Mouse (Mus musculus) thymus, adult 2 months (tissue): ENCODE results near the gene Pth1r. TPM values are rescaled to one million over a fixed set of nuclear protein-coding genes. Genes with fewer than 3 reads are reported as not detected.
A peak's percentile ranks its signal among the peaks of the same experiment; 100 is the strongest.

ENCODE experiments used
- DNase-seq: peaks from one replicate; pipeline ENCODE4 v3.0.0; 2021
- H3K27ac ChIP-seq: fragments of 200-500 bp; 2 replicates; pipeline ENCODE4 v1.5.1; 2012; ENCODE audit warnings: low read length, control low read depth; ENCODE audit not compliant: control insufficient read depth, insufficient read depth
- H3K27me3 ChIP-seq: fragments of 200-500 bp; 2 replicates; pipeline ENCODE4 v1.6.1; 2012; ENCODE audit warnings: mild to moderate bottlenecking, low read length, moderate library complexity, mixed read lengths; ENCODE audit not compliant: control insufficient read depth, insufficient read depth
- H3K36me3 ChIP-seq: fragments of 200-500 bp; 2 replicates; pipeline ENCODE4 v1.6.1; 2012; ENCODE audit warnings: mild to moderate bottlenecking, low read length, moderate library complexity; ENCODE audit not compliant: control insufficient read depth, insufficient read depth
- H3K4me1 ChIP-seq: fragments of 200-500 bp; replicated peaks from 2 replicates; pipeline ENCODE4 v1.6.1; 2012; ENCODE audit warnings: low read length; ENCODE audit not compliant: control insufficient read depth, insufficient read depth
- H3K4me3 ChIP-seq: fragments of 200-500 bp; 2 replicates; pipeline ENCODE4 v1.5.1; 2012; ENCODE audit warnings: mild to moderate bottlenecking, low read length, control low read depth, moderate library complexity; ENCODE audit not compliant: control insufficient read depth, insufficient read depth
- CTCF ChIP-seq: fragments of 200-500 bp; IDR thresholded peaks from 2 replicates; pipeline ENCODE4 v1.5.1; 2012; ENCODE audit warnings: mild to moderate bottlenecking, control low read depth, low read length, moderate library complexity, borderline replicate concordance; ENCODE audit not compliant: control insufficient read depth, poor library complexity, insufficient read depth; ENCODE audit errors: extremely low read depth
- POLR2A ChIP-seq: fragments of 200-500 bp; IDR thresholded peaks from 2 replicates; pipeline ENCODE4 v1.6.1; 2012; ENCODE audit warnings: mild to moderate bottlenecking, low read length, control low read depth, moderate library complexity; ENCODE audit not compliant: control insufficient read depth, poor library complexity, insufficient read depth; ENCODE audit errors: extremely low read depth
- WGBS: fragments of 180-500 bp; shearing (Covaris S2); methylation state at CpG from one replicate; pipeline ENCODE4 v1.1.7; 2018; 5-methylcytosine and 5-hydroxymethylcytosine counted together
- polyA plus RNA-seq: library from polyadenylated mRNA; depleted of rRNA; stranded (reverse); fragments of >200 nt; gene quantifications from 2 replicates; pipeline ENCODE4 v1.2.3, GENCODE M21; 2012

Gene Pth1r
- polyA plus RNA-seq, 1 experiment: 5.8 TPM

- TF ChIP-seq POLR2A (no peak), CTCF (no peak)
- H3K4me1 ChIP-seq: peaks cover 2% of the 10 kb centered on the region; the same call in 1 of the 2 replicates
- no peaks in the 10 kb centered on the region for H3K36me3 ChIP-seq
- H3K4me3 ChIP-seq: peak overlapping the region; percentile 30
- WGBS: 1% methylated on average over 48 of the region's 49 CpGs
- DNase-seq: no peak
- H3K27me3 ChIP-seq: peaks cover 21% of the 10 kb centered on the region
- H3K27ac ChIP-seq: no peak overlapping the region
Measured at GRCm38 (mm10) chr9:110742951-110743455, 3.9 kb downstream of the Pth1r start.

- no peak for TF ChIP-seq CTCF
- no peak for TF ChIP-seq POLR2A
- no peak overlapping the region for H3K27ac ChIP-seq
- H3K27me3 ChIP-seq: peaks cover 21% of the 10 kb centered on the region
Measured at GRCm38 (mm10) chr9:110742295-110742950, 4.5 kb downstream of the Pth1r start.

GRCm38 (mm10) chr9:110741711-110742294, 5.1 kb downstream of the Pth1r start, which contains the start of gene Myl3:
TSS of gene Myl3 (plus strand) at chr9:110741861.
- H3K4me1 ChIP-seq: peaks cover 2% of the 10 kb centered on the region; the same call in 1 of the 2 replicates
- no peaks in the 10 kb centered on the region for H3K36me3 ChIP-seq
- no peak within 1 kb of the TSS for H3K27ac ChIP-seq
- no peak for TF ChIP-seq POLR2A
- no peak for TF ChIP-seq CTCF
- no peak within 1 kb of the TSS for H3K4me3 ChIP-seq
- WGBS: 19% methylated on average over 17 of the region's 17 CpGs
- no peak for DNase-seq
- H3K27me3 ChIP-seq: peaks cover 21% of the 10 kb centered on the region

More at GRCm38 (mm10) chr9:110742295-110742950, 4.5 kb downstream of the Pth1r start:
- Histone ChIP-seq H3K4me1 (peaks cover 2% of the 10 kb centered on the region; the same call in 1 of the 2 replicates), H3K4me3 (peak overlapping the region; percentile 30), H3K36me3 (no peaks in the 10 kb centered on the region)
- 1% methylated on average over 48 of the region's 71 CpGs for WGBS
- DNase-seq: no peak

- Histone ChIP-seq H3K36me3 (no peaks in the 10 kb centered on the region), H3K4me1 (peaks cover 2% of the 10 kb centered on the region; the same call in 1 of the 2 replicates), H3K27me3 (peaks cover 21% of the 10 kb centered on the region), H3K27ac (no peak overlapping the region), H3K4me3 (no peak overlapping the region)
- WGBS: 72% methylated on average over 7 of the region's 7 CpGs
- TF ChIP-seq POLR2A (no peak), CTCF (no peak)
- DNase-seq: no peak
Measured at GRCm38 (mm10) chr9:110739961-110740360, 7.0 kb downstream of the Pth1r start.

- Histone ChIP-seq H3K27me3 (peaks cover 13% of the 10 kb centered on the region; the same call in 1 of the 2 replicates), H3K36me3 (no peaks in the 10 kb centered on the region), H3K4me1 (peaks cover 18% of the 10 kb centered on the region), H3K4me3 (no peak overlapping the region), H3K27ac (no peak overlapping the region)
- TF ChIP-seq POLR2A (no peak), CTCF (no peak)
- 34% methylated on average over 1 of the region's 1 CpGs for WGBS
- DNase-seq: no peak
Measured at GRCm38 (mm10) chr9:110738054-110738453, 8.9 kb downstream of the Pth1r start.

- Histone ChIP-seq H3K36me3 (no peaks in the 10 kb centered on the region), H3K4me1 (peaks cover 24% of the 10 kb centered on the region), H3K27ac (no peak overlapping the region), H3K27me3 (peaks cover 7% of the 10 kb centered on the region; the same call in 1 of the 2 replicates), H3K4me3 (no peak overlapping the region)
- DNase-seq: no peak
- TF ChIP-seq CTCF (no peak), POLR2A (no peak)
- WGBS: 90% methylated on average over 9 of the region's 9 CpGs
Measured at GRCm38 (mm10) chr9:110736362-110736761, 10.6 kb downstream of the Pth1r start.

- Histone ChIP-seq H3K27ac (no peak overlapping the region), H3K4me3 (no peak overlapping the region), H3K36me3 (no peaks in the 10 kb centered on the region), H3K4me1 (peaks cover 24% of the 10 kb centered on the region), H3K27me3 (no peaks in the 10 kb centered on the region)
- no peak for TF ChIP-seq CTCF
- no peak for TF ChIP-seq POLR2A
- 70% methylated on average over 7 of the region's 7 CpGs for WGBS
- peak; percentile 45 for DNase-seq
Measured at GRCm38 (mm10) chr9:110734154-110734553, 12.8 kb downstream of the Pth1r start.
